Mouse (Mus musculus) limb, embryonic 14.5 days (tissue): ENCODE data around the gene Ndufb8. TPM values are rescaled to one million over a fixed set of nuclear protein-coding genes. Genes with fewer than 3 reads are reported as not detected.

Experiments
- ATAC-seq: fragments of 200-750 bp; cut with Nextera tagmentation; 2 replicates; pipeline ENCODE4 v1.8.0; 2017; ENCODE audit warnings: low read depth, moderate number of reproducible peaks, moderate TSS enrichment; ENCODE audit not compliant: low FRiP score
- DNase-seq: peaks from one replicate; pipeline ENCODE4 v3.0.0-alpha.2; 2015; ENCODE audit warnings: low spot score
- H3K27ac ChIP-seq: fragments of 300-500 bp; sonication (generic); replicated peaks from 2 replicates; pipeline ENCODE4 v1.5.1; 2014; ENCODE audit warnings: low read depth, mild to moderate bottlenecking, low read length, moderate library complexity, mixed read lengths
- H3K27me3 ChIP-seq: fragments of 300-500 bp; sonication (generic); 2 replicates; pipeline ENCODE4 v1.6.1; 2014; ENCODE audit warnings: low read length, mixed read lengths; ENCODE audit not compliant: control insufficient read depth, insufficient read depth
- H3K36me3 ChIP-seq: fragments of 300-500 bp; sonication (generic); 2 replicates; pipeline ENCODE4 v1.6.1; 2014; ENCODE audit warnings: mild to moderate bottlenecking, low read length, moderate library complexity, mixed read lengths; ENCODE audit not compliant: control insufficient read depth, insufficient read depth
- H3K4me1 ChIP-seq: fragments of 300-500 bp; sonication (generic); 2 replicates; pipeline ENCODE4 v1.6.1; 2014; ENCODE audit warnings: antibody characterized with exemption, low read length, mixed read lengths; ENCODE audit not compliant: control insufficient read depth, insufficient read depth
- H3K4me2 ChIP-seq: fragments of 300-500 bp; sonication (generic); replicated peaks from 2 replicates; pipeline ENCODE4 v1.6.1; 2014; ENCODE audit warnings: low read depth, mild to moderate bottlenecking, low read length, moderate library complexity; ENCODE audit not compliant: severe bottlenecking
- H3K4me3 ChIP-seq: fragments of 300-500 bp; sonication (generic); replicated peaks from 2 replicates; pipeline ENCODE4 v1.5.1; 2014; ENCODE audit warnings: low read length
- H3K9ac ChIP-seq: fragments of 300-500 bp; sonication (generic); 2 replicates; pipeline ENCODE4 v1.6.1; 2014; ENCODE audit warnings: mild to moderate bottlenecking, low read depth, low read length, moderate library complexity; ENCODE audit not compliant: severe bottlenecking
- H3K9me3 ChIP-seq: fragments of 300-500 bp; sonication (generic); 2 replicates; pipeline ENCODE4 v1.6.1; 2016; ENCODE audit warnings: low read length; ENCODE audit not compliant: control insufficient read depth
- POLR2A ChIP-seq: fragments of 200-500 bp; IDR thresholded peaks from 2 replicates; pipeline ENCODE4 v1.8.0; 2012; ENCODE audit warnings: inconsistent platforms, mild to moderate bottlenecking, moderate library complexity, borderline replicate concordance; ENCODE audit not compliant: insufficient read depth, insufficient read length; ENCODE audit errors: extremely low read depth
- WGBS: fragments of 180-500 bp; shearing (Covaris S2); extraction: QIAGEN DNeasy Blood & Tissue Kit; methylation state at CpG from one replicate; pipeline ENCODE4 v1.1.7; 2014; 5-methylcytosine and 5-hydroxymethylcytosine counted together
- polyA plus RNA-seq, 2 experiments: library from polyadenylated mRNA; depleted of rRNA in 1 of 2; stranded (reverse) in 1 of 2; unstranded in 1 of 2; fragments of >200 nt; fragmentation: Nextera tagmentation in 1 of 2; extraction: Ambion mirVana in 1 of 2; gene quantifications; 2 replicates each; pipeline versions ENCODE4 v1.2.1 to v1.2.3; 2012 to 2014

The Ndufb8 gene
- polyA plus RNA-seq, 2 experiments: 334 to 542 TPM

DNA sequence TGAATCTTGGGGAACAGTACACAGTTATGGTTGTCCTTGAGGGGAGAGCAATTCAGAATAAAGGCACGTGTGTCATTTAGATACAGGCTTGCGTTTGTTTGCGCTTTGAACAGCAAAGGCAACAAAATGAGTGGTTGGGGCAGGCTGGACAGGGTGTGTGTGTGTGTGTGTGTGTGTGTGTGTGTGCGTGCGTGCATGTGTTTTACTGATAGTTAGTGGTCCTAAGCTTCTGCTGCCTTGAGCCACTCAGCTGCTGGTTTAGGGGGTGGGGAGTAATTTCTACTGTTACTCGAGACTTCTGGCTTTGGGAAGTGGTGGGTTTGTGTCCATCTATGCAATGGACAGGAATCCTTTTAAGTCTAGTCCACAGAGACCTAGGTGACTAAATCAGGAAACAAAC lies 56.3 kb downstream of the Ndufb8 start:
- Histone ChIP-seq H3K36me3 (no peaks in the 10 kb centered on the region), H3K27me3 (0 out of 2 replicates have a peak, but pooled peaks cover 4% of the 10 kb centered on the region), H3K4me2 (no peak overlapping the region), H3K9ac (no peak overlapping the region), H3K4me1 (0 out of 2 replicates have a peak, but pooled peaks cover 3% of the 10 kb centered on the region), H3K9me3 (no peaks in the 10 kb centered on the region), H3K4me3 (no peak overlapping the region), H3K27ac (no peak overlapping the region)
- ATAC-seq: no peak
- DNase-seq: no peak
- WGBS: 55% methylated on average over 6 of the region's 6 CpGs
- no peak for TF ChIP-seq POLR2A

Other genes with a start within 250 kb of the Ndufb8 start
- 0.76 and 0.80 TPM in 2 replicates for gene Scd4, start 222.3 kb downstream of the Ndufb8 start, polyA plus RNA-seq (2012; rRNA removed)
- gene Scd4, start 222.3 kb downstream of the Ndufb8 start, polyA plus RNA-seq (2014; fragmentation: Nextera tagmentation; extraction: Ambion mirVana): 0.12 and 0.35 TPM in 2 replicates
- 19.5 and 27.7 TPM in 2 replicates for gene Scd1, start 147.6 kb downstream of the Ndufb8 start, polyA plus RNA-seq (2012; rRNA removed)
- 6.8 and 7.4 TPM in 2 replicates for gene Scd1, start 147.6 kb downstream of the Ndufb8 start, polyA plus RNA-seq (2014; fragmentation: Nextera tagmentation; extraction: Ambion mirVana)
- gene Wnt8b, start 62.0 kb downstream of the Ndufb8 start, polyA plus RNA-seq (2012; rRNA removed): 0.03 and 0.04 TPM in 2 replicates
- gene Wnt8b, start 62.0 kb downstream of the Ndufb8 start, polyA plus RNA-seq (2014; fragmentation: Nextera tagmentation; extraction: Ambion mirVana): not detected in 2 replicates
- gene Sec31b, start 9.6 kb downstream of the Ndufb8 start, polyA plus RNA-seq (2012; rRNA removed): 1.5 and 1.6 TPM in 2 replicates
- gene Sec31b, start 9.6 kb downstream of the Ndufb8 start, polyA plus RNA-seq (2014; fragmentation: Nextera tagmentation; extraction: Ambion mirVana): 0.14 and 0.34 TPM in 2 replicates
- gene Gm20538, start 2.6 kb downstream of the Ndufb8 start, polyA plus RNA-seq (2012; rRNA removed): not detected in 2 replicates
- not detected in 2 replicates for gene Gm20538, start 2.6 kb downstream of the Ndufb8 start, polyA plus RNA-seq (2014; fragmentation: Nextera tagmentation; extraction: Ambion mirVana)
- 30.1 and 34.0 TPM in 2 replicates for gene Hif1an, start 7.4 kb upstream of the Ndufb8 start, polyA plus RNA-seq (2012; rRNA removed)
- 27.3 and 28.1 TPM in 2 replicates for gene Hif1an, start 7.4 kb upstream of the Ndufb8 start, polyA plus RNA-seq (2014; fragmentation: Nextera tagmentation; extraction: Ambion mirVana)
- 0.05 and 0.10 TPM in 2 replicates for gene Pax2, start 200.6 kb upstream of the Ndufb8 start, polyA plus RNA-seq (2012; rRNA removed)
- gene Pax2, start 200.6 kb upstream of the Ndufb8 start, polyA plus RNA-seq (2014; fragmentation: Nextera tagmentation; extraction: Ambion mirVana): not detected in 2 replicates